Mouse (Mus musculus) cortical plate, adult 2 months (tissue): ENCODE measurements around the gene Mrnip. TPM values are rescaled to one million over a fixed set of nuclear protein-coding genes. Genes with fewer than 3 reads are reported as not detected.

ENCODE experiments used
- H3K27ac ChIP-seq: fragments of 200-500 bp; 2 replicates; pipeline ENCODE4 v1.5.1; 2012; ENCODE audit warnings: low read length, control low read depth, inconsistent platforms; ENCODE audit not compliant: insufficient read depth
- H3K4me1 ChIP-seq: fragments of 200-500 bp; 2 replicates; pipeline ENCODE4 v1.6.1; 2011; ENCODE audit warnings: low read length; ENCODE audit not compliant: control insufficient read depth, insufficient read depth
- H3K4me3 ChIP-seq: fragments of 200-500 bp; 2 replicates; pipeline ENCODE4 v1.5.1; 2011; ENCODE audit warnings: mild to moderate bottlenecking, low read length, control low read depth; ENCODE audit not compliant: insufficient read depth
- CTCF ChIP-seq: fragments of 200-500 bp; IDR thresholded peaks from 2 replicates; pipeline ENCODE4 v1.5.1; 2011; ENCODE audit warnings: mild to moderate bottlenecking, control low read depth, low read length; ENCODE audit not compliant: insufficient read depth; ENCODE audit errors: extremely low read depth
- POLR2A ChIP-seq: fragments of 200-500 bp; IDR thresholded peaks from 2 replicates; pipeline ENCODE4 v1.6.1; 2011; ENCODE audit warnings: mild to moderate bottlenecking, low read length, control low read depth; ENCODE audit not compliant: insufficient read depth; ENCODE audit errors: extremely low read depth
- polyA plus RNA-seq: library from polyadenylated mRNA; depleted of rRNA; stranded (reverse); fragments of >200 nt; gene quantifications from 2 replicates; pipeline ENCODE4 v1.2.3, GENCODE M21; 2012

Mrnip gene
- polyA plus RNA-seq, 1 experiment = 23.7 TPM

DNA sequence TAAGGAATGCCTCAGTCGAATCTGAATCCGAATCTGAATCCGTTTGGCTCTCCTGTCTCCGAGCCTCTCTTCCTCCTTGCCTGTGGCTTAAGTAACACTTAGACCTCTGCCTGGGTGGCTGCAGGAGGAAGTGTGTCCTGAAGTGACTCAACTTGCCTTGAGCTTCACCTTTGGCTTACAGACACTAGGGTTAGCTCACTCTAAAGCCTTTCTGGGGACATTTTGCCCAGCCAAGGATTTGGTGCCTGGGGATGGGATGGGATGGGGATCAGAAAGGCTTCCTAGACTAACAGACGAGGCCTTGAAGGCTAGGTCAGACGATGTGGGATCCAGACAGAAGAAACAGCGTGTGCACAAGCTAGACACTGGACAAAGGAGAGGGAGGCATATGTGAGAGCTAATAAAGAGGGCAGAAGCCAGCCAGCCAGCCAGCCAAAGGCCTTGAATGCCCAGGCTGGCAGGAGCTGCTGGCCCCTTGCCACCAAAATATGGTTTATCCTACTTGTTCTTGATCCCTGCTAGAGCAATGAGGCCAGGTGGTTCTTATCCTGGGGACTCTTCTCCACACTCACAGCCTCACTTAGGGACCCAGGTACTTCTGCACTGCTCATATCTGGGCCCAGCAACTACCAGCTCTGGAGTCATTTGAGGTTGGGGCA is 55.1 kb downstream of the Mrnip start:
- Histone ChIP-seq H3K27ac (no peak overlapping the region), H3K4me1 (peaks cover 3% of the 10 kb centered on the region; the same call in 1 of the 2 replicates), H3K4me3 (no peak overlapping the region)
- TF ChIP-seq CTCF = no peak
- no peak for TF ChIP-seq POLR2A

GRCm38 (mm10) chr11:50230481-50231304 is 56.4 kb downstream of the Mrnip start:
- Histone ChIP-seq H3K4me3 (no peak overlapping the region), H3K4me1 (peaks cover 3% of the 10 kb centered on the region; the same call in 1 of the 2 replicates), H3K27ac (no peak overlapping the region)
- TF ChIP-seq POLR2A = no peak
- no peak for TF ChIP-seq CTCF

- Histone ChIP-seq H3K4me1 (peaks cover 8% of the 10 kb centered on the region; the same call in 1 of the 2 replicates), H3K4me3 (no peak overlapping the region), H3K27ac (no peak overlapping the region)
- TF ChIP-seq POLR2A (no peak), CTCF (peak; percentile 49; the same call in 1 of the 2 replicates)
Measured at GRCm38 (mm10) chr11:50231411-50231810, 57.2 kb downstream of the Mrnip start.

DNA sequence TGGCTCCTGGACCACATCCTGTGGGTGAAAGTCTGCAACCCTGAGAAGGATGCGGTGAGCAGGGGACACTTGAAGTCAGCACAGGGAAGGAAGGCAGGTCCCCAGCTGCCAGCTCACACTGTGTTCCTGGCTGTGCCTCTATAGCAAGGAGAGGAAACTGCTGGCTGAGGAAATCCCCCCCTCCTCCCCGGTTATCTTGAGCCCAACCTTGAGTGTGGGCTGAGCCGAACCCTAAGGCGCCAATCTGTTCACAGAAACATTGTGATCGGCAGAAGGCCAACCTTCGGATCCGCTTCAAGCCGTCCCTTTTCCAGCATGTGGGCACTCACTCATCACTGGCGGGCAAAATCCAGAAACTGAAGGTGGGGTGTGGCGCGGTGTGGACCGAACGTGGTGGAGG is 58.8 kb downstream of the Mrnip start:
- Histone ChIP-seq H3K4me3 (no peak overlapping the region), H3K4me1 (peaks cover 5% of the 10 kb centered on the region; the same call in 1 of the 2 replicates), H3K27ac (no peak overlapping the region)
- no peak for TF ChIP-seq CTCF
- TF ChIP-seq POLR2A = no peak

DNA sequence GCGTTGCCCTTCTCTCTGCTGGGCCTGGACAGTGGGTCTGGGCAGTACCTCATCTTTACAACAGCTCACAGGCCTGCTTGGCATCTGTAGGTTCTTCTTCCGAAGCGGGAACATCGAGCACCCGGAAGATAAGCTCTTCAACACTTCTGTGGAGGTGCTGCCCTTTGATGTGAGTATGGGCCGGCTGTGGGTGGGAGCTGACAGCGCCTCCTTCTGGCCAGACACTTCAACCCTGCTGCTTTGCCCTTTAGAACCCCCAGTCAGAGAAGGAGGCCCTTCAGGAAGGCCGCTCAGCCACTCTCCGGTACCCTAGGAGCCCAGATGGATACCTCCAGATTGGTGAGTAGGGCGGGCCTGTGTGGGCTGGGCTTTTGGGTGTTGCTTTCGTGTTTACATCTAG is 59.7 kb downstream of the Mrnip start:
- H3K4me1 ChIP-seq = peaks cover 5% of the 10 kb centered on the region; the same call in 1 of the 2 replicates
- H3K4me3 ChIP-seq = no peak overlapping the region
- H3K27ac ChIP-seq = no peak overlapping the region
- TF ChIP-seq CTCF (no peak), POLR2A (no peak)

- TF ChIP-seq POLR2A = no peak
- TF ChIP-seq CTCF = no peak
- peaks cover 5% of the 10 kb centered on the region; the same call in 1 of the 2 replicates for H3K4me1 ChIP-seq
- H3K27ac ChIP-seq = no peak overlapping the region
- no peak overlapping the region for H3K4me3 ChIP-seq
Measured at GRCm38 (mm10) chr11:50234606-50235005, 60.4 kb downstream of the Mrnip start.

DNA sequence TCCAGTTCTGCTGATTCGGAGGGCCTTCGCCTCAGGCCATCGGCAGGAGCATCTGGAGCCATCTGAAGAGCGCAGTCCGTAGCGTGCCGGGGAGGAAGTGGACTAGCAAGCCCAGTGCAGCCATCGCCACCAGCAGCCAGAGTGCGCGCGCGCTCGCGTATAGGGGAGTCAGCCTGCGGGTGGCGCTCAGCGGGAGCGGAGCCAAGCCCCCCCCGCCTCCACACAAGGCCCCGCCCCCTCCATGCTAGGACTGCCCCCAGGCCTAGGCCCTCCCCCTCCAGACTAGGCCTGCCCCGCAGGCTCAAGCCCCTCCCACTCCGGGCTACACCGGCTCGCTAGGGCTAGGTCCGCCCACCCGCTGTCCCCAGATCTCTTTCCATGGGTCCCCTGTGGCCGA is 62.3 kb downstream of the Mrnip start:
- peaks cover 5% of the 10 kb centered on the region; the same call in 1 of the 2 replicates for H3K4me1 ChIP-seq
- TF ChIP-seq CTCF (no peak), POLR2A (no peak)
- H3K4me3 ChIP-seq = peak overlapping the region; percentile 38
- no peak overlapping the region for H3K27ac ChIP-seq

DNA sequence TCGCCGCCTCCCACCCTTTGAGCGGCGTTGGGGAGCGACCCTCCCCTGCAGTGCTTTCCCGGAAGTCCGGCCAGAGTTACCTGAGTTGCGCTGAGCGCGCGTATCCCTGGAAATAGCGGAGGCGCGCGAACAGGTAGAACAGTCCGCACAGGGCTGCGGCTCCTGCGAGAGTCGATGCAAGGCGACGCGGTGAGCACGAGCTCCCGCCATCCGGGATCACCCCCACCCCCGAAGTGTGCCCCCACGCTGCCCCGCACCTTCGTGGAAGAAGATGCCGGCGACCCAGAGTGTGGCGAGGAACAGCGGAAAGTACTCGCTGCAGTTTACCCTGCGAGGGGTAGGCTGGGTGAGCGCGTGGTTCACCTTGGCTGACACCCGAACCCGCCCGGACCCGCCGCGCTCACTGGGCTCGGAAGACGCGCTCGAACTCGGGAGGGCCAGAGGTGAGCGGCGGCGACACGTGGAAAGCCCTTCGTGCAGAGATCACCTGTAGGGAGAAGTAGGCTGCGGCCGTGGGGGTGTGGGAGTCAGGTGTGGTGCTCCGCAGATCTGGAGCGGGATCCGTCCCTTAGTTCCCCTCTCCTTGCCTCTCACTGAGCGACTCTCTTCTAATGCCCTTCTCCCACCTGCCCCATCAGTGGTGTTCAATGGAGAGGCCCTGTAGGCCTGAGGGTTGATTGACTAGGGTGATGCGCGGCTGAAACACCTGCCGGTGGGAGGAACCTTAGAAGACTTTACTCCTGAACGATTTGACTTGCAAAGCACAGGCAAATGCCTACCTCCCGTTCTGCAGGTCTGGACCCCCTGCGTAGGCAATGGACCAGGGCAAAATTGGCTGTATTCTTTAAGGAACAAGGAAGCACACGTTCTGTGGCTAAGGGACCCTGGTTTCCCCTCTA is 62.9 kb downstream of the Mrnip start:
- peak overlapping the region; percentile 38 for H3K4me3 ChIP-seq
- TF ChIP-seq POLR2A (no peak), CTCF (no peak)
- H3K27ac ChIP-seq = no peak overlapping the region
- peaks cover 5% of the 10 kb centered on the region; the same call in 1 of the 2 replicates for H3K4me1 ChIP-seq

- peaks cover 5% of the 10 kb centered on the region; the same call in 1 of the 2 replicates for H3K4me1 ChIP-seq
- H3K4me3 ChIP-seq = peak within 1 kb of the TSS; percentile 38; the same call in 1 of the 2 replicates
- H3K27ac ChIP-seq = no peak within 1 kb of the TSS
- TF ChIP-seq POLR2A (no peak), CTCF (no peak)
Measured at GRCm38 (mm10) chr11:50238324-50238723, 64.1 kb downstream of the Mrnip start, which contains the start of gene Ltc4s. Gene Ltc4s (minus strand): TSS chr11:50238616.
